Mouse (Mus musculus) liver, adult 2 months (tissue): ENCODE results near the gene Unk. TPM values are rescaled to one million over a fixed set of nuclear protein-coding genes. Genes with fewer than 3 reads are reported as not detected.

Experiments
- DNase-seq: peaks from one replicate; pipeline ENCODE4 v3.0.0-alpha.2; 2011; ENCODE audit warnings: low read depth, low spot score; ENCODE audit errors: extremely low read depth
- H3K27ac ChIP-seq: fragments of 200-500 bp; replicated peaks from 2 replicates; pipeline ENCODE4 v1.5.1; 2012; ENCODE audit warnings: low read depth, mild to moderate bottlenecking, control low read depth, inconsistent platforms, low read length; ENCODE audit not compliant: insufficient read depth
- H3K27me3 ChIP-seq: fragments of 200-500 bp; 2 replicates; pipeline ENCODE4 v1.6.1; 2012; ENCODE audit warnings: mild to moderate bottlenecking, moderate library complexity, low read length, inconsistent platforms; ENCODE audit not compliant: control insufficient read depth, insufficient read depth
- H3K36me3 ChIP-seq: fragments of 200-500 bp; 2 replicates; pipeline ENCODE4 v1.6.1; 2012; ENCODE audit warnings: low read length, inconsistent platforms; ENCODE audit not compliant: control insufficient read depth, insufficient read depth
- H3K4me1 ChIP-seq: fragments of 200-500 bp; 2 replicates; pipeline ENCODE4 v1.6.1; 2011; ENCODE audit warnings: low read length; ENCODE audit not compliant: control insufficient read depth, insufficient read depth
- H3K4me3 ChIP-seq: fragments of 200-500 bp; 2 replicates; pipeline ENCODE4 v1.5.1; 2011; ENCODE audit warnings: low read depth, mild to moderate bottlenecking, control low read depth, low read length, moderate library complexity; ENCODE audit not compliant: insufficient read depth
- H3K79me2 ChIP-seq: fragments of 200-500 bp; 2 replicates; pipeline ENCODE4 v1.6.1; 2012; ENCODE audit warnings: inconsistent platforms, mild to moderate bottlenecking, low read length, moderate library complexity; ENCODE audit not compliant: control insufficient read depth, insufficient read depth
- H3K9ac ChIP-seq: fragments of 200-500 bp; 2 replicates; pipeline ENCODE4 v1.6.1; 2012; ENCODE audit warnings: low read depth, mild to moderate bottlenecking, control low read depth, inconsistent platforms, low read length
- CTCF ChIP-seq: fragments of 200-500 bp; IDR thresholded peaks from 2 replicates; pipeline ENCODE4 v1.5.1; 2011; ENCODE audit warnings: low read depth, low read length, control low read depth
- POLR2A ChIP-seq: fragments of 200-500 bp; IDR thresholded peaks from 2 replicates; pipeline ENCODE4 v1.6.1; 2011; ENCODE audit warnings: low read length, control low read depth; ENCODE audit not compliant: insufficient read depth; ENCODE audit errors: extremely low read depth
- whole genome bisulfite sequencing: fragments of 180-500 bp; shearing (Covaris S2); methylation state at CpG from one replicate; pipeline ENCODE4 v1.1.7; 2018; 5-methylcytosine and 5-hydroxymethylcytosine counted together
- polyA plus RNA-seq: library from polyadenylated mRNA; depleted of rRNA; stranded (reverse); fragments of >200 nt; gene quantifications from 2 replicates; pipeline ENCODE4 v1.2.3, GENCODE M21; 2012
- total RNA-seq: library from RNA; depleted of rRNA; stranded (reverse); fragments of >200 nt; gene quantifications from 2 replicates; pipeline ENCODE4 v1.2.3, GENCODE M21; 2014

The Unk gene
- total and polyA plus RNA-seq, 2 experiments, result 4.3 to 13.8 TPM

- Histone ChIP-seq H3K36me3 (peaks cover 14% of the 10 kb centered on the region; the same call in 1 of the 2 replicates), H3K27me3 (no peaks in the 10 kb centered on the region), H3K4me1 (no peaks in the 10 kb centered on the region), H3K9ac (no peak overlapping the region), H3K79me2 (no peaks in the 10 kb centered on the region), H3K27ac (no peak overlapping the region), H3K4me3 (no peak overlapping the region)
- 91% methylated on average over 9 of the region's 9 CpGs for WGBS
- DNase-seq, result no peak
- TF ChIP-seq POLR2A (no peak), CTCF (no peak)
Observed at GRCm38 (mm10) chr11:116053510-116054229, 23.5 kb downstream of the Unk start.

DNA sequence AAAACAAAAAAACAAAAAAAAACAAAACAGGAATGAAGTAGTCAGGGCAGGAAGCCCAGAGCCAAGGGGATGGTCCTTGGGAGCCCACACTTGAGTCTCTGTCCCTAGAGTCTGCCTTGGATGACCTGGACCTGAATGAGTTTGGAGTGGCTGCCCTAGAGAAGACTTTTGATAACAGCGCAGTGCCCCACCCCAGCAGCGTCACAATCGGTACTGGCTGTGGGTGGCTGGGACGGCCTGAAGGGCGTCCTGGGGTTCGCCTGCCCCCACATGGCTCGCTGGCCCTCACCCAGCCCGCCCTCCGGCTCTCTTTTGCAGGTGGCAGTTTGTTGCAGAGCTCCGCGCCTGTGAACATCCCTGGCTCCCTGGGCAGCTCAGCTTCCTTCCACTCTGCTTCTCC, 25.8 kb downstream of the Unk start:
- H3K27ac ChIP-seq, result no peak overlapping the region
- H3K4me1 ChIP-seq, result no peaks in the 10 kb centered on the region
- H3K36me3 ChIP-seq, result peaks cover 16% of the 10 kb centered on the region; the same call in 1 of the 2 replicates
- TF ChIP-seq CTCF (no peak), POLR2A (no peak)
- no peaks in the 10 kb centered on the region for H3K79me2 ChIP-seq
- no peaks in the 10 kb centered on the region for H3K27me3 ChIP-seq
- WGBS, result 98% methylated on average over 11 of the region's 11 CpGs
- H3K9ac ChIP-seq, result no peak overlapping the region
- H3K4me3 ChIP-seq, result no peak overlapping the region
- no peak for DNase-seq

DNA sequence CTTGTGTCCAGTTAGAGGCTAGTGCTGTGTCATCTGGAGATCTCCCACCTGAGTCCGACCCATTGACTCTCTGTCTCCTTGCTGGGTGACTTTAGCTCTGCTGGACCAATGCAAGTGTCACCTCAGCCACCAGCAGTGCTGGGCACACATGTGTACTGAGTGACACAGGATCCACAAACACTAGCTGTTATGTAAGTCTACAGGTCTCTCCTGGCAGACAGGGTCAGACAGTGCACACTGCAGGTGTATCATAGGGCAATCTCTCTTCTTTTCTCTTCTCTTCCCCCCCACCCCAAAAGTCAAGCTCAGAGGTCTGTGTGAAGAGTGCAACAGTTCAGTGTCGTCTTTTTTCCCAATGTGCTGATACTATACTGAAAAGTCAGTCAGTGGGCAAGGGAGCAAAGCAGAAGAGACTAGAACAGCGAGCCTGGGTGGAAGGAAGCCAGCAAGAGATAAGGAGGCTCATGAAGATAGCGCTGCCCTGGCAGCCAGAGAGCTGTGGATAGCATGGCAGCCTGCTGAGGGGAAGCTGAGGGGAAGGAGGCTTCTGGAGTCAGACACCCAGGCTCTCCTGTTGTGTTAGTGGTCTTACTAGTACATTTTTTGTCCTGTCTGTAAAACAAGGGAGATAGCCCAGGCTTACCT, 27.2 kb downstream of the Unk start:
- TF ChIP-seq POLR2A (no peak), CTCF (no peak)
- no peak overlapping the region for H3K27ac ChIP-seq
- H3K9ac ChIP-seq, result no peak overlapping the region
- H3K27me3 ChIP-seq, result no peaks in the 10 kb centered on the region
- H3K4me3 ChIP-seq, result no peak overlapping the region
- DNase-seq, result no peak
- no peaks in the 10 kb centered on the region for H3K79me2 ChIP-seq
- whole genome bisulfite sequencing, result 46% methylated on average over 4 of the region's 4 CpGs
- peaks cover 12% of the 10 kb centered on the region; the same call in 1 of the 2 replicates for H3K36me3 ChIP-seq
- H3K4me1 ChIP-seq, result no peaks in the 10 kb centered on the region

DNA sequence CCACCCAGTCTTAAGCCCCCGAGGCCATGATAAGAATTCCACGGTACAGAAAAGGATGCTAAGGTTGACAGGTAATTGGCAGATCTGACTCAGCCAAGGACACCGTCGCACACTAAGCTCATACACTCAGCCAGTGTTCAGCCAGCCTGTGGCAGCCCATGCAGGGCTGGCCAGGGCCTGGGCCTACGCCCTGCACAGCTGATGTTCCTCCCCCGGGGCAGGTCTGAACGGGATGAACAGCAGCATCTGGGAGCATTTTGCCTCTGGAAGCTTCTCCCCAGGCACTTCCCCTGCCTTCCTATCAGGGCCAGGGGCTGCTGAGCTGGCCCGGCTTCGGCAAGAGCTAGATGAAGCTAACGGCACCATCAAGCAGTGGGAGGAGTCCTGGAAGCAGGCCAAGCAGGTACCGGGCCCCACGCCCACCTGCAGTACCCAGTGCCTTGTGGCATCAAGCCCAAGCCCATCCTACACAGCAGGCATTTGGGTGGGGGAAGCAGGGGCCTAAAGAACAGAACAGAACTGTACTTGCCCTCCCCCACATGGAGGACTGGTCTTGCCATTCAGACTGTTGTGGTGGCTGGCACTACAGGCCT, 28.0 kb downstream of the Unk start:
- Histone ChIP-seq H3K4me1 (no peaks in the 10 kb centered on the region), H3K36me3 (peaks cover 10% of the 10 kb centered on the region; the same call in 1 of the 2 replicates), H3K27me3 (no peaks in the 10 kb centered on the region), H3K79me2 (no peaks in the 10 kb centered on the region), H3K4me3 (no peak overlapping the region), H3K27ac (no peak overlapping the region), H3K9ac (no peak overlapping the region)
- TF ChIP-seq POLR2A (no peak), CTCF (no peak)
- no peak for DNase-seq
- WGBS, result 85% methylated on average over 12 of the region's 12 CpGs

DNA sequence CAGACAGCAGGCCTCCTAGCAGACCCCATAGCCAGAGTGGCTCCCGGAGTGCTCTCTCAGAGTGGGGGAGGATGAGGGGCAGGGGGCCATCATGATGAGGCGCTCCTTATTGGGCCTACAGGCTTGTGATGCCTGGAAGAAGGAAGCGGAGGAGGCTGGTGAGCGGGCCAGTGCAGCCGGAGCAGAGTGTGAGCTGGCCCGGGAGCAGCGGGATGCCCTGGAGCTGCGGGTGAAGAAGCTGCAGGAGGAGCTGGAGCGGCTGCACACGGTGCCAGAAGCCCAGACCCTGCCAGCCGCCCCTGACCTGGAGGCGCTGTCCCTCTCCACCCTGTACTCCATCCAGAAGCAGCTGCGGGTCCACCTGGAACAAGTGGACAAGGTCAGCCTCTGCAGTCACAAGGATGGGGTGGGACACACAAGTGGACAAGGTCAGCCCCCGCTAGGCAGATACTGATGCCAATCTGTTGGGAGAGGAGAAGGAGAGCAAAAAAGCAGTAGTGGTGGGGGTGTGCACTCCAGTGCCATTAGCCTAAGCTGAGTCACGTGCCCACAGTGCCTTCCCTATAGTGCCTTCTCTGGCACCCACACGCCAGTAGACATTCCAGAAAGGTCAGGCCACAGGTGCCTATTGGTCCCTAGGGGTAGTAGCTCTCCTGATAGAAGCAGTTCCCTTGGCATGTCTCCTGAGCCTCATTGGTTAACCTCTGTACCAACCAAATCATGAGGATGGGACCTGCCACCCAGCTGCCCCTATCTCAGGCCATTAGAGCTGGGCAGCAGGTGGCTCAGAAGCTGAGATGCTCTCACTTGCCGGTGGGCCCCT, 29.0 kb downstream of the Unk start:
- Histone ChIP-seq H3K27me3 (no peaks in the 10 kb centered on the region), H3K4me3 (no peak overlapping the region), H3K79me2 (no peaks in the 10 kb centered on the region), H3K36me3 (peaks cover 6% of the 10 kb centered on the region; the same call in 1 of the 2 replicates), H3K27ac (no peak overlapping the region), H3K4me1 (no peaks in the 10 kb centered on the region), H3K9ac (no peak overlapping the region)
- DNase-seq, result no peak
- TF ChIP-seq CTCF, result no peak
- no peak for TF ChIP-seq POLR2A
- 96% methylated on average over 17 of the region's 17 CpGs for WGBS
